Mouse (Mus musculus): ENCODE measurements at regions not wholly inside any gene's neighbourhood (a gene's known extent, or its start where the extent isn't known, plus 50 kb on each side); places are given as distances from the start of the nearest gene placed in this dataset.
A peak's percentile ranks its signal among the peaks of the same experiment; 100 is the strongest.
"Not testable (repeated sequence)": the region's sequence is repeated elsewhere in the genome, so short reads cannot be mapped to it uniquely, and the experiment has no call there.

DNA sequence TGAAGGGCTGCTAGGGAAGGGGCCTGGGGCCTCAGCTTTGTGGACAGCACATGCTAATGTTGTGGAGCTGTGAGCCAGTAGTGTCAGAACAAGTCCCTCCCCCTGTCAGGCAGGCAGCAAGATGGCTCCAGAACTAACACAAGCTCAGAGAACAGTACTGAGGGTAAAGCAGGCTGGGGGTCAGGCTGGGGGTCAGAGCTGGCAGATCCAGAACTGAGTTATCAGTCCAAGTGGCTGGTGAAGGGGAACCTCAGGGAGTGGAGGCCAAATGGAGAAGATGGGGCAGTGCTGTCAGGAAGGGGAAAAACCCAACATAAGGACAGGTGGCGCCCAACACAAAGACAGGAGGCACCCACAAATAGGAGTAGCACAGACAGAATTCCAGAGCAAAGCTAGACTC is 985.1 kb downstream of the 4930447A16Rik start:
- no peak for DNase-seq

DNA sequence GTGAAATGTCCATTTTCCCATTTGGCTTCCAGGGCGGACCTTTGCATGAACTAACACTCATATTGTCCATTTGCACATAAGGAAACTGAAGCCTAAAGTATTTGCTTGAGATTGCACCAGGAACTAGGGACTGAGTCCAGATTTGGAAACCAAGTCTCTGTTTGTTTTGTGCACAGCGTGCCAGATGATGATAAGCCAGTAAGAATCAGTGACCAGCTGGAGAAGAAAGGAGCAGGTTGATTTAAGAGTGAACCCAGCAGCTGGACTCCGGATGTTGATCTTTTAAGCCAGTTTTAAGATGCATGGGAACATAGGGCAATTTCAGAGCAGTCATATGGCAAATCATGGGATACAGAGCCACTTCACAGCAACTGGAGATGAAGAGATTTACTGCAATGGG is 987.1 kb downstream of the 4930447A16Rik start:
- no peak for DNase-seq

DNA sequence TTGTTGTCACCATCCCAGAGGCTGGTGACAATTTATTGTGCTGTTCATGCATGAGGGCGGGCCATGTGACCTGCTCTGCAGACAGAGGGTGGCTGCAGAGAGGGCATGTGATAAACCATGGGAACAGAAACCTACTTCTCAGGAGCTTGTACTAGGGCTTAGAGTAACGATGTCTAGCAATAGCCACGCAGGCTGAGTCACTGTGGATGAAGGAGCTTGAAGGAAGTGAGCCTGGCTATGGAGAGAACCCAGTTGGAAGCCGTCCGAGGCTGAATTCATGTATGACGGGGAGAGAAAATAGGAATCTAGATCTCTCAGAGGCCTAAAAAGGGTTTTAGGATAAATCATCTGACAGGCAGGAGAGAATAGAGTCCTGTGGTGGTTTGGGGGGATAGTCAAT is 988.0 kb downstream of the 4930447A16Rik start:
- DNase-seq = no peak

DNA sequence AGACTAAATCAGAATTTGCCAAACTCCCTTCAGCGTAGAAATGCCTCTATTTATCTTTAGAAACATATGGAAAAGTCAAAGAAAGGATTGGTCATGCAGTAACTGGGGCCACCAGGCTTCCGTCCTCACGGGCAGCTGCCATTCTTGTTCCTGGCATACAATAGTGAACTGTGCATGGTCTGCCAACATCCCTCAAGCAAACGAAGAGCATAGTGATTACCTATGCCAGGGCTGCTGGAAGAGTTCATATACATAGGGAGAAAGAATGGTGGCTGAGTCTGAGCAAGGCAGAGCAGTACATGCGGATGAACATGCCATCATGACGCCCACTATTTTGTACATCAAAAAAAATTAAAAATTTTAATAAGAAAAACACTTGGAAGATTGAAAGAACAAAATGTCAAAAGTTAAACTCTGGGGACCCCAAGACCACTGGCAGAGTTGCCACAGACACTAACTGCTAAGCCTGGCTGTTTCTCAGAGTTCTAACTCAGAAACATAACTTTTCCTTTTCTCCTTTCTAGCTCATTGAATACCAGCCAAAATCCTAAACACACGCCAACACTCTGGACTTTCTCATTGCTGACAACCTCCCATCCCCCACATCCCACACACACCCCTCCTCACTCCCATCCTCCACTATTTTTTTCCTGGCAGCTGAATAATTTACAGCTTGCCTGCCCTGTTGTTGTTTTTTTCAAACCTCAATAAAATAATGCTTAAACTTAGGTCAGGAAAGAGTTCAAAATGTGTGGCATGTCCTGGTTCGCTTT is 989.1 kb downstream of the 4930447A16Rik start:
- no peak for DNase-seq

DNA sequence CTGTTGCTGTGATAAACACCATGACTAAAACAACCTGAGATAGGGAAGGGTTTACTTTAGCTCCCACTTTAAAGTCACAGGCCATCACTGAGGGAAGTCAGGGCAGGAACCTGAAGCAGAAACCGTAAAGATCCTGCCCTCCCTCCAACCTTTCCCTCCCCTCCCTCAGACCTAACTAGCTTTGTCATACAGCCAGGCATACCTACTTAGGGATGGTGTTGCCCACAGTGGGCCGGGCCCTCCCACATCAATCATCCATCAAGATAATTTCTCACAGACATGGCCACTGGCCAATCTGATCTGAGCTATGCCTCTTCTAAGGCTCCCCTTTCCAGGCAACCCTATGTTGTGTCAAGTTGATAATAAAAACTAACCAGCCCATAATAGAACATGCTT is 989.7 kb downstream of the 4930447A16Rik start:
- DNase-seq = no peak

DNA sequence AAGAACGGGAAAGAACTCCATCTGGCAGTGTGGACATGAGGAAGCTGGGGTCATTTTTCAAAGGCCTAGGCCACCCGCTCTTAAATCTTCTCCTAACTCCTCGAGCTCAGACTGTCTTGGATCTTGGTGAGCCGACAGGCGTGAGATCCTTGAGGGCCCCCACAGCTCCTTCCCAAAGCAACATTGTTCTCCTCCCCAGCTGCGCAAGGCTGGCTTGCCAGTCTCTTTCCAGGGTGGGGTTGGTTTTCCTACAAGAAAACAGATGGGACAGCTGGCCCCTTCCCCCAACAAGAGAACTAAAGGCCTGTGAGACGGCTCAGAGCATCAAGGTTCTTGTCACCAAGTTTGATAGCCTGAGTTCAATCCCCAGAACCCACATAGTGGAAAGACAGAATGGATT is 994.3 kb downstream of the 4930447A16Rik start:
- DNase-seq = no peak

DNA sequence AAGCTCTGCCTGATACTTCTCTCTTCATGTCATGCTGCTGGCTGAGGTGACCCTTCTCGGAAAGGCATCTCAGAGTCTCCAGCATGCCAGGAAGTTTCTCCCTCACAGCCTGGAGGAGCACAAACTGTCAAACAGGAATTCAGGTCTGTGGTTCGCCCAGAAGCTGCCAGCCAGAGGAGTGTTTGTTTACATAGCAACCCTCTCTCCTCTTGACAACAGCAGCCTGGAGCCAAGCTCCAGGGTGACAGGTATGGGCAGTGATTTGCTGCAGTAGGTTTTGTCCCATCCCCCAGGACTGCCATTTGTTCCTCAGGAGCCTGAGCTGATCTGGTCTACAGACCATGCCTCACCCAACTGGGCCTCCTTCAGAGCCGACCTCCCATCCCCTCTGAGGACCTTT is 995.4 kb downstream of the 4930447A16Rik start:
- DNase-seq = no peak

DNA sequence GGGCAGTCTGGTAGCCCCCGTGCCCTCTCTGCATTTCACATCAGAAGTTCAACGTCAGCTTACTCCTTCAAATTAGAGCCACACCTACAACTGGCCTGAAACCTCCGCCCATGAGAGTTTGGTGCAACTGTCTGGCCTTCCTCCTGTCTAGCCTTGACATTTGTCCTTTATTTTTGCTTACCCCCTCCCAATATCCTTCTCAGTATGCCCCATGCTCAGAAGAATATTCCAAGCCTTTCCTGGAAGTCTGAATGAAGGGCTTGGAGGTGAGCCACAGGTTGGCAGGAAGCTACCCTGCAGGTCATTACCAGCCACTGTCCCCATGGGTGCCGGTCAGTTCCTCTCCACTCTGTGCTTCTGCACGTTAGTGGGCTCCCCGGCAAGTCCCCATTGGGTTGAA is 997.4 kb downstream of the 4930447A16Rik start:
- DNase-seq = no peak

DNA sequence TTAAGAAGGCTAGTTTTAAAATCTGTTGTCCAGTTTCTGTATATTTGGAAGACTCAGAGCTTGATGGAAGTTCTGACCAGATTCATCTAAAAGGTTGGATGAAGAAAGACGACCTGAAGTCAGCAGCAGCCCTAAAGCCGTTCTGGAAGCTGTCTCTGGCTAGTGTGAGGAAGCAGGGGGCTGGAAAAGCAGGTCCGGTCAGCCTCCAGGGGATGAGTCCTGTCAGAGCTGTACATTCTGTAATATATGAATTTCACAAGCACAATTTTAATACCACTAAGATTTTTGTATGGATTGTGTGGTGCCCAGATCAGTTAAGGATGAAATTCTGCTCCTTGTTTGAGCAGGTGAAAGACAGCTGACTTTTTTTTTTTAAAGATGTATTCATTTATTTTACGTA is 1000.2 kb downstream of the 4930447A16Rik start:
- no peak for DNase-seq

DNA sequence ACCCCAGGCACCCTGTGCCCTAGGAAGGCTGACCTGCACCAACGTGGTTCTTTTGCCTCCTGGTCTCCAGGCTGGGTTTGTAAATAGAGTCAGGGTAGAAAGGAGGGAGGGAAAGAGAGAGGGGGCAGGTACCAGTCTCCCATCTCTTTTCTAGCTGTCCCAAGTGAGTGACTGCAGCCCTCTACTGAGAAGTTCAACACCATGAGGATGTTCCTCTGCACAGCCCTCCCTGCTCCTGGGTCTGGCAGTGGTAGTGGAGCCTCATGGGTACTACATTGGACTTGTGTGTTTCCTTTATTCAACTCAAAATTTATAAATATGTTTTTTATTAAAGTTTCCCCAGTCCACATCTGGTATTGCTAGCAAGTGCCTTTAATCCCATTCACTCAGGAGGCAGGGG is 1002.6 kb downstream of the 4930447A16Rik start:
- no peak for DNase-seq

DNA sequence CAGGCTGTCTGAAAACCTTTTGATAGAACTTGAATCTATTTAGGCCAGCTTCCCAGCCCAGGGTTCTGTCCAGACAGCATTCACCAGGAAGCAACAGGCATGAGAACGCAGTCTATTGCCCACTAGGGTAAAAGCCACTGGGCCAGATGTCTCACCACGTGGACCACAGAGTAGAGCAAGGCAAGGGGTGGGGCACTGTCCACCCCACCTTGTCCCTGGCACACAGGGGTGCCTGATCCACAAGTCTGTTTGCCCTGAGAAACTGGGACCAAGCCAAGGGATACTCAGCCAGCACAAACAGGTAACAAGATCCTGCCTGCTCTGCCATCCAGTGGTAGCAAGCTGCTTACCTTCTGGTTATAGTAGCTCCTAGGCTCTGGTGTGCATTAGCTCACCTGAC is 1006.3 kb downstream of the 4930447A16Rik start:
- peak in 1 of 2 experiments; percentile 19 for DNase-seq

DNA sequence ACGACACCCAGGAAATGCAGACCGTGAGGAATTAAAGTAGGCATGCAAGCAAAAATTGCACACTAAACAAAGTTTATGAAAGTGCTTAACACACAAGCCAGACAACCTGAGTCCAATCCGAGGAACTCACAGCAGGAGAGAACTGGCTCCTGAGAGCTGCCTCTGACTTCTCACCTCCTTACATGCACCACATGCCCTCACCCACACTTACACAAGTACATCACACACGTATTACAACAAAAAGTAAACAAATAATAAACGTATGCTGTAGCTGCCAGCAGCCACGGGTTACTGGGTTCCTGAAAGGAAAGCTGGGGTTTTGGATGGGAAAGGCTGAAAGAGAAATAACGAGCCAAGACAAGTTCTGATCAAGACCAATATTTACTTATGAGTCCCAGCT is 1008.0 kb downstream of the 4930447A16Rik start:
- no peak for DNase-seq

DNA sequence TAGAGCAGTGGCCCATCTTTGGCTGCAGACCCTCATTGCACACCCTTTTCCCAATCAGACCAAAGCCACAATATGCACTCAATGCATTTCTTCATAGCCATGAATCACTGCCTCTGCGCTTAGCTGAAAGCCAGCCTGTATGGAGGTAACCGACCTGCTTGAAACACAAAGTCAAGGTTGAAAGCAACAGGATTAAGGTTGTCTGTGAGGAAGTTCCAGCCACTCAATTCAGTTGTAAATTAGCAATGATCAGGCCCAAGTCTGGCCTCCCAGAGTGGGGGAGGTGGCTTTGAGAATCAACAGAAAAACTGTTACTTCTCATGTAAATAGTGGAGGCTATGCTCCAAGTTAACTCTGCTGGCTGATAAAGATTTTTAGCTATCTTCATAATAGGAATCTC is 1008.9 kb downstream of the 4930447A16Rik start:
- DNase-seq = not testable (repeated sequence)

Data from cerebellum, postnatal 25 days (tissue).